Comparison of ENCODE assay signal across 8 mouse cellular contexts in genomic region chr9:63399463-63399815, GRCm38 (mm10). TPM values are rescaled to one million over a fixed set of nuclear protein-coding genes. Genes with fewer than 3 reads are reported as not detected.
DNase-seq lines count a peak whose midpoint lies in the region; ATAC-seq and TF ChIP-seq lines count a peak whose summit lies in the region.

No protein-coding gene starts in this region.

- H3K9ac ChIP-seq in kidney, postnatal 0 days (ENCODE audit: low read depth, low read length): peak overlapping the region; percentile 70
- peak overlapping the region; percentile 86 for H3K9ac ChIP-seq in embryonic facial prominence, embryonic 12.5 days
- peak overlapping the region; percentile 94 for H3K9ac ChIP-seq in intestine, embryonic 16.5 days (ENCODE audit: low read depth, low read length)

- TF ChIP-seq CTCF in kidney, postnatal 0 days (IDR thresholded peaks at IDR 0.05; ENCODE audit: low read depth): no peak

- no peaks in the 10 kb centered on the region for H3K36me3 ChIP-seq in kidney, postnatal 0 days (ENCODE audit: insufficient read depth, low read length)
- no peaks in the 10 kb centered on the region for H3K36me3 ChIP-seq in embryonic facial prominence, embryonic 12.5 days
- no peaks in the 10 kb centered on the region for H3K36me3 ChIP-seq in intestine, embryonic 16.5 days (ENCODE audit: control insufficient read depth, insufficient read depth, low read length)
- no peaks in the 10 kb centered on the region for H3K36me3 ChIP-seq in myocyte (ENCODE audit: control insufficient read depth, insufficient read depth)

- WGBS in kidney, postnatal 0 days: 7% methylated on average over 8 of the region's 8 CpGs
- 3% methylated on average over 8 of the region's 8 CpGs for WGBS in embryonic facial prominence, embryonic 12.5 days
- 3% methylated on average over 8 of the region's 8 CpGs for WGBS in intestine, embryonic 16.5 days

- H3K4me1 ChIP-seq in kidney, postnatal 0 days (replicated peaks; ENCODE audit: insufficient read depth, low read length): no peaks in the 10 kb centered on the region
- H3K4me1 ChIP-seq in embryonic facial prominence, embryonic 12.5 days: 0 out of 2 replicates have a peak, but pooled peaks cover 2% of the 10 kb centered on the region
- H3K4me1 ChIP-seq in intestine, embryonic 16.5 days (ENCODE audit: control insufficient read depth, insufficient read depth, low read length): peaks cover 4% of the 10 kb centered on the region

- H3ac ChIP-seq in myocyte (ENCODE audit: control insufficient read depth, insufficient read length): peak overlapping the region; percentile 73

- ATAC-seq in kidney, postnatal 0 days (replicated peaks; ENCODE audit: low FRiP score, low read depth): no peak; the same call in 1 of the 2 replicates
- ATAC-seq in embryonic facial prominence, embryonic 12.5 days (ENCODE audit: insufficient number of reproducible peaks, insufficient read depth, low FRiP score, low TSS enrichment): peak; percentile 58; the same call in 1 of the 2 replicates
- ATAC-seq in intestine, embryonic 16.5 days: peak; percentile 63

- H3K4me3 ChIP-seq in kidney, postnatal 0 days (replicated peaks; ENCODE audit: low read depth, low read length): peak overlapping the region; percentile 72
- peak overlapping the region; percentile 83 for H3K4me3 ChIP-seq in embryonic facial prominence, embryonic 12.5 days
- peak overlapping the region; percentile 95 for H3K4me3 ChIP-seq in intestine, embryonic 16.5 days (ENCODE audit: low read length)
- peak overlapping the region; percentile 76 for H3K4me3 ChIP-seq in myocyte

- H3K27me3 ChIP-seq in kidney, postnatal 0 days (ENCODE audit: insufficient read depth, low read length): no peaks in the 10 kb centered on the region
- H3K27me3 ChIP-seq in embryonic facial prominence, embryonic 12.5 days: no peaks in the 10 kb centered on the region
- no peaks in the 10 kb centered on the region for H3K27me3 ChIP-seq in intestine, embryonic 16.5 days (replicated peaks; ENCODE audit: control insufficient read depth, insufficient read depth, low read length)
- H3K27me3 ChIP-seq in myocyte (ENCODE audit: control insufficient read depth, insufficient read depth, insufficient read length): no peaks in the 10 kb centered on the region

- no peak for DNase-seq in kidney, postnatal 0 days (ENCODE audit: low spot score)
- DNase-seq in kidney, adult 11 months: no peak
- no peak for DNase-seq in frontal cortex, postnatal 10 days (ENCODE audit: low spot score in 2 of 2)
- DNase-seq in layer of hippocampus, adult 8-10 months (ENCODE audit: low spot score in 2 of 2): no peak
- DNase-seq in kidney, postnatal 4 days: no peak

- no peak for TF ChIP-seq POLR2A in myocyte (IDR thresholded peaks at IDR 0.05; ENCODE audit: insufficient read length, low read depth)

- no peaks in the 10 kb centered on the region for H3K9me3 ChIP-seq in kidney, postnatal 0 days (replicated peaks; ENCODE audit: low read length)
- no peaks in the 10 kb centered on the region for H3K9me3 ChIP-seq in embryonic facial prominence, embryonic 12.5 days
- H3K9me3 ChIP-seq in intestine, embryonic 16.5 days (ENCODE audit: control insufficient read depth, low read length): no peaks in the 10 kb centered on the region

- H3K79me2 ChIP-seq in myocyte (ENCODE audit: control insufficient read depth, insufficient read depth): peaks cover 36% of the 10 kb centered on the region

- H3K27ac ChIP-seq in kidney, postnatal 0 days: peak overlapping the region; percentile 90; the same call in 1 of the 2 replicates
- peak overlapping the region; percentile 72; the same call in 1 of the 2 replicates for H3K27ac ChIP-seq in embryonic facial prominence, embryonic 12.5 days
- peak overlapping the region; percentile 61 for H3K27ac ChIP-seq in intestine, embryonic 16.5 days (ENCODE audit: low read length)

- H3K4me2 ChIP-seq in kidney, postnatal 0 days (ENCODE audit: low read length): peak overlapping the region; percentile 93
- peak overlapping the region; percentile 82 for H3K4me2 ChIP-seq in embryonic facial prominence, embryonic 12.5 days (replicated peaks)
- H3K4me2 ChIP-seq in intestine, embryonic 16.5 days (ENCODE audit: low read depth, low read length): peak overlapping the region; percentile 80
- H3K4me2 ChIP-seq in myocyte (ENCODE audit: low read depth): peak overlapping the region; percentile 84

TF ChIP-seq in myocyte, 11 proteins besides CTCF, POLR2A, EP300 and RAD21:
- TF ChIP-seq E2F4 (IDR thresholded peaks at IDR 0.05; ENCODE audit: insufficient read depth) (no peak), TCF3 (IDR thresholded peaks at IDR 0.05; ENCODE audit: insufficient read length, low read depth) (no peak), MYOG (IDR thresholded peaks at IDR 0.05; ENCODE audit: control insufficient read depth in 1 of 3, insufficient read depth in 1 of 3, insufficient read length in 2 of 3, low read depth in 2 of 3) (no peak), TCF12 (IDR thresholded peaks at IDR 0.05; ENCODE audit: insufficient read depth, poor library complexity, severe bottlenecking) (no peak), REST (IDR thresholded peaks at IDR 0.05; ENCODE audit: insufficient read depth, insufficient read length) (no peak), CEBPB (IDR thresholded peaks at IDR 0.05; ENCODE audit: insufficient read depth, poor library complexity, severe bottlenecking) (no peak), MYOD1 (IDR thresholded peaks at IDR 0.05; ENCODE audit: control insufficient read depth in 1 of 3, insufficient read length in 2 of 3, low read depth in 2 of 3) (no peak), USF1 (IDR thresholded peaks at IDR 0.05; ENCODE audit: low read depth) (no peak), MAX (IDR thresholded peaks at IDR 0.05; ENCODE audit: low read depth) (no peak), POLR2AphosphoS2 (IDR thresholded peaks at IDR 0.05; ENCODE audit: insufficient read length, low read depth) (no peak), SRF (IDR thresholded peaks at IDR 0.05; ENCODE audit: control insufficient read depth, insufficient read length, low read depth) (no peak)

RNA-seq across cellular contexts. Expression of gene 2300009A05Rik, which starts 0.4 kb away (rescaled TPM):
- polyA plus RNA-seq in kidney, postnatal 0 days (2015; fragmentation: Nextera tagmentation; extraction: Ambion mirVana): 113 and 127 TPM in 2 replicates
- 36.8 and 38.8 TPM in 2 replicates for polyA plus RNA-seq in embryonic facial prominence, embryonic 12.5 days (2016; fragmentation: Nextera tagmentation; extraction: Ambion mirVana)
- polyA plus RNA-seq in intestine, embryonic 16.5 days (2015; fragmentation: Nextera tagmentation; extraction: Ambion mirVana): 48.5 and 49.5 TPM in 2 replicates
- polyA plus RNA-seq in myocyte (2012; fragmentation: generic; extraction: Trizol): 26.5 TPM
- 10 to 100 TPM; 16.6 to 25.9 (median 24.4) TPM for total RNA-seq in layer of hippocampus, adult 8-10 months (2022)

RNA-seq across cellular contexts. Expression of gene Map2k5, which starts 21.7 kb away (rescaled TPM):
- 29.5 and 31.4 TPM in 2 replicates for polyA plus RNA-seq in kidney, postnatal 0 days (2015; fragmentation: Nextera tagmentation; extraction: Ambion mirVana)
- polyA plus RNA-seq in embryonic facial prominence, embryonic 12.5 days (2016; fragmentation: Nextera tagmentation; extraction: Ambion mirVana): 43.7 and 43.9 TPM in 2 replicates
- polyA plus RNA-seq in intestine, embryonic 16.5 days (2015; fragmentation: Nextera tagmentation; extraction: Ambion mirVana): 21.7 and 22.8 TPM in 2 replicates
- 17.7 TPM for polyA plus RNA-seq in myocyte (2012; fragmentation: generic; extraction: Trizol)
- total RNA-seq in layer of hippocampus, adult 8-10 months (2022): 10 to 100 TPM; 32.2 to 34.9 (median 34.5) TPM
